Mouse (Mus musculus) heart, embryonic 11.5 days (tissue): Measurements from ENCODE around the gene Lonp2. TPM values are rescaled to one million over a fixed set of nuclear protein-coding genes. Genes with fewer than 3 reads are reported as not detected.

Experiments
- ATAC-seq: fragments of 200-750 bp; cut with Nextera tagmentation; replicated peaks from 2 replicates; pipeline ENCODE4 v1.8.0; 2017; ENCODE audit warnings: moderate library complexity; ENCODE audit not compliant: insufficient number of reproducible peaks, low FRiP score, low TSS enrichment
- H3K27ac ChIP-seq: fragments of 300-500 bp; sonication (generic); 2 replicates; pipeline ENCODE4 v1.5.1; 2014; ENCODE audit warnings: mild to moderate bottlenecking, low read depth, low read length
- H3K27me3 ChIP-seq: fragments of 300-500 bp; sonication (generic); 2 replicates; pipeline ENCODE4 v1.6.1; 2014; ENCODE audit warnings: mild to moderate bottlenecking, low read length, mixed read lengths; ENCODE audit not compliant: control insufficient read depth, insufficient read depth
- H3K36me3 ChIP-seq: fragments of 300-500 bp; sonication (generic); 2 replicates; pipeline ENCODE4 v1.6.1; 2014; ENCODE audit warnings: mild to moderate bottlenecking, low read length, moderate library complexity, mixed read lengths; ENCODE audit not compliant: control insufficient read depth, insufficient read depth
- H3K4me1 ChIP-seq: fragments of 300-500 bp; sonication (generic); 2 replicates; pipeline ENCODE4 v1.6.1; 2014; ENCODE audit warnings: low read length; ENCODE audit not compliant: control insufficient read depth, insufficient read depth
- H3K4me2 ChIP-seq: fragments of 300-500 bp; sonication (generic); 2 replicates; pipeline ENCODE4 v1.6.1; 2014; ENCODE audit warnings: mild to moderate bottlenecking, moderate library complexity
- H3K4me3 ChIP-seq: fragments of 300-500 bp; sonication (generic); 2 replicates; pipeline ENCODE4 v1.5.1; 2014; ENCODE audit warnings: low read depth, low read length
- H3K9ac ChIP-seq: fragments of 300-500 bp; sonication (generic); 2 replicates; pipeline ENCODE4 v1.6.1; 2014; ENCODE audit warnings: mild to moderate bottlenecking, low read depth, low read length, moderate library complexity
- H3K9me3 ChIP-seq: fragments of 300-500 bp; sonication (generic); replicated peaks from 2 replicates; pipeline ENCODE4 v1.6.1; 2016; ENCODE audit warnings: low read length; ENCODE audit not compliant: control insufficient read depth
- WGBS: fragments of 180-500 bp; shearing (Covaris S2); extraction: QIAGEN DNeasy Blood & Tissue Kit; methylation state at CpG from one replicate; pipeline ENCODE4 v1.1.7; 2014; ENCODE audit not compliant: insufficient replicate concordance; 5-methylcytosine and 5-hydroxymethylcytosine counted together
- polyA plus RNA-seq: library from polyadenylated mRNA; unstranded; fragments of >200 nt; fragmentation: Nextera tagmentation; extraction: Ambion mirVana; gene quantifications from 2 replicates; pipeline ENCODE4 v1.2.1, GENCODE M21; 2014

Lonp2 gene
- polyA plus RNA-seq, 1 experiment from 2014 or later = 53.2 TPM

GRCm38 (mm10) chr8:86728224-86728950 is 104.5 kb downstream of the Lonp2 start:
- H3K27me3 ChIP-seq = no peaks in the 10 kb centered on the region
- WGBS = 57% methylated on average over 19 of the region's 19 CpGs
- peaks cover 21% of the 10 kb centered on the region for H3K4me1 ChIP-seq
- ATAC-seq = no peak
- H3K4me3 ChIP-seq = no peak overlapping the region
- H3K27ac ChIP-seq = no peak overlapping the region; the same call in 1 of the 2 replicates
- no peaks in the 10 kb centered on the region for H3K9me3 ChIP-seq
- H3K4me2 ChIP-seq = no peak overlapping the region
- no peaks in the 10 kb centered on the region; the same call in 1 of the 2 replicates for H3K36me3 ChIP-seq
- no peak overlapping the region for H3K9ac ChIP-seq

GRCm38 (mm10) chr8:86730303-86730702 is 106.5 kb downstream of the Lonp2 start:
- WGBS = 40% methylated on average over 3 of the region's 3 CpGs
- ATAC-seq = no peak
- peaks cover 26% of the 10 kb centered on the region for H3K4me1 ChIP-seq

GRCm38 (mm10) chr8:86730860-86731259 is 107.0 kb downstream of the Lonp2 start:
- Histone ChIP-seq H3K9me3 (no peaks in the 10 kb centered on the region), H3K36me3 (no peaks in the 10 kb centered on the region), H3K4me1 (peaks cover 32% of the 10 kb centered on the region), H3K4me3 (no peak overlapping the region), H3K4me2 (no peak overlapping the region), H3K9ac (no peak overlapping the region), H3K27ac (no peak overlapping the region), H3K27me3 (no peaks in the 10 kb centered on the region)
- ATAC-seq = no peak
- 65% methylated on average over 1 of the region's 1 CpGs for WGBS

More at GRCm38 (mm10) chr8:86730303-86730702, 106.5 kb downstream of the Lonp2 start:
- Histone ChIP-seq H3K27ac (no peak overlapping the region), H3K4me2 (no peak overlapping the region), H3K9ac (no peak overlapping the region), H3K36me3 (no peaks in the 10 kb centered on the region; the same call in 1 of the 2 replicates), H3K9me3 (no peaks in the 10 kb centered on the region), H3K4me3 (no peak overlapping the region), H3K27me3 (no peaks in the 10 kb centered on the region)

GRCm38 (mm10) chr8:86734171-86734570 is 110.3 kb downstream of the Lonp2 start:
- WGBS = 52% methylated on average over 4 of the region's 4 CpGs
- no peak overlapping the region for H3K27ac ChIP-seq

GRCm38 (mm10) chr8:86734954-86735353 is 111.1 kb downstream of the Lonp2 start:
- Histone ChIP-seq H3K4me1 (peaks cover 35% of the 10 kb centered on the region), H3K4me3 (no peak overlapping the region), H3K4me2 (no peak overlapping the region), H3K27me3 (no peaks in the 10 kb centered on the region), H3K9ac (no peak overlapping the region), H3K9me3 (no peaks in the 10 kb centered on the region), H3K36me3 (no peaks in the 10 kb centered on the region), H3K27ac (no peak overlapping the region)
- no peak for ATAC-seq
- WGBS = 57% methylated on average over 1 of the region's 1 CpGs

More at GRCm38 (mm10) chr8:86734171-86734570, 110.3 kb downstream of the Lonp2 start:
- Histone ChIP-seq H3K9me3 (no peaks in the 10 kb centered on the region), H3K4me3 (no peak overlapping the region), H3K36me3 (no peaks in the 10 kb centered on the region), H3K4me1 (peaks cover 35% of the 10 kb centered on the region), H3K9ac (no peak overlapping the region), H3K4me2 (no peak overlapping the region), H3K27me3 (no peaks in the 10 kb centered on the region)
- no peak for ATAC-seq

GRCm38 (mm10) chr8:86735446-86736111 is 111.7 kb downstream of the Lonp2 start:
- peaks cover 30% of the 10 kb centered on the region for H3K4me1 ChIP-seq
- no peak overlapping the region for H3K9ac ChIP-seq
- no peak overlapping the region for H3K4me3 ChIP-seq
- no peak overlapping the region for H3K4me2 ChIP-seq
- 0 out of 2 replicates have a peak overlapping the region, but pooled peaks have one; percentile 30 for H3K27ac ChIP-seq
- no peak for ATAC-seq
- 25% methylated on average over 3 of the region's 3 CpGs for WGBS
- H3K9me3 ChIP-seq = no peaks in the 10 kb centered on the region
- H3K36me3 ChIP-seq = no peaks in the 10 kb centered on the region
- H3K27me3 ChIP-seq = no peaks in the 10 kb centered on the region

- Histone ChIP-seq H3K36me3 (no peaks in the 10 kb centered on the region), H3K9ac (no peak overlapping the region), H3K4me1 (peaks cover 18% of the 10 kb centered on the region), H3K4me3 (no peak overlapping the region), H3K27ac (no peak overlapping the region), H3K27me3 (no peaks in the 10 kb centered on the region), H3K9me3 (no peaks in the 10 kb centered on the region), H3K4me2 (no peak overlapping the region)
- no peak for ATAC-seq
Measured at GRCm38 (mm10) chr8:86740899-86741298, 117.1 kb downstream of the Lonp2 start.

- Histone ChIP-seq H3K9ac (no peak overlapping the region), H3K4me2 (no peak overlapping the region), H3K4me3 (no peak overlapping the region), H3K9me3 (no peaks in the 10 kb centered on the region), H3K4me1 (peaks cover 16% of the 10 kb centered on the region), H3K27ac (no peak overlapping the region), H3K36me3 (no peaks in the 10 kb centered on the region), H3K27me3 (no peaks in the 10 kb centered on the region)
- ATAC-seq = no peak
Measured at GRCm38 (mm10) chr8:86741627-86742026, 117.8 kb downstream of the Lonp2 start.
